Mouse (Mus musculus): ENCODE results near the gene St6galnac4. TPM values are rescaled to one million over a fixed set of nuclear protein-coding genes. Genes with fewer than 3 reads are reported as not detected.
A peak's percentile ranks its signal among the peaks of the same experiment; 100 is the strongest.

The St6galnac4 gene
- polyA plus RNA-seq, 1 experiment: 9.6 TPM

- Histone ChIP-seq H3K4me1 (ENCODE audit: control insufficient read depth, insufficient read depth, insufficient read length, low read length) (peaks cover 6% of the 10 kb centered on the region), H3K4me3 (ENCODE audit: low read depth, low read length) (no peak overlapping the region), H3K27me3 (ENCODE audit: control insufficient read depth, insufficient read depth, low read length) (no peaks in the 10 kb centered on the region), H3K36me3 (ENCODE audit: control insufficient read depth, insufficient read depth, low read length) (no peaks in the 10 kb centered on the region), H3K27ac (ENCODE audit: insufficient read depth, low read depth, low read length) (no peak overlapping the region)
- TF ChIP-seq POLR2A (IDR thresholded peaks at IDR 0.05; ENCODE audit: low read depth, low read length) (no peak), CTCF (IDR thresholded peaks at IDR 0.05; ENCODE audit: extremely low read depth, insufficient read length, insufficient replicate concordance, low read depth, low read length) (no peak)
- 84% methylated on average over 10 of the region's 10 CpGs for WGBS
Measured at GRCm38 (mm10) chr2:32634277-32635105, 47.6 kb downstream of the St6galnac4 start.

GRCm38 (mm10) chr2:32636617-32637016, 49.7 kb downstream of the St6galnac4 start:
- TF ChIP-seq POLR2A (IDR thresholded peaks at IDR 0.05; ENCODE audit: low read depth, low read length): no peak
- no peaks in the 10 kb centered on the region for H3K36me3 ChIP-seq (ENCODE audit: control insufficient read depth, insufficient read depth, low read length)
- H3K4me3 ChIP-seq (ENCODE audit: low read depth, low read length): peak overlapping the region; percentile 30
- H3K27ac ChIP-seq (ENCODE audit: insufficient read depth, low read depth, low read length): peak overlapping the region; percentile 43
- no peaks in the 10 kb centered on the region for H3K27me3 ChIP-seq (ENCODE audit: control insufficient read depth, insufficient read depth, low read length)
- peaks cover 6% of the 10 kb centered on the region for H3K4me1 ChIP-seq (ENCODE audit: control insufficient read depth, insufficient read depth, insufficient read length, low read length)
- 92% methylated on average over 7 of the region's 7 CpGs for WGBS

- no peaks in the 10 kb centered on the region for H3K36me3 ChIP-seq (ENCODE audit: control insufficient read depth, insufficient read depth, low read length)
- H3K27ac ChIP-seq (ENCODE audit: insufficient read depth, low read depth, low read length): 0 out of 2 replicates have a peak overlapping the region, but pooled peaks have one; percentile 5
- H3K27me3 ChIP-seq (ENCODE audit: control insufficient read depth, insufficient read depth, low read length): no peaks in the 10 kb centered on the region
- peaks cover 6% of the 10 kb centered on the region for H3K4me1 ChIP-seq (ENCODE audit: control insufficient read depth, insufficient read depth, insufficient read length, low read length)
- TF ChIP-seq POLR2A (IDR thresholded peaks at IDR 0.05; ENCODE audit: low read depth, low read length): no peak
- TF ChIP-seq CTCF (IDR thresholded peaks at IDR 0.05; ENCODE audit: extremely low read depth, insufficient read length, insufficient replicate concordance, low read depth, low read length): no peak
- 49% methylated on average over 11 of the region's 11 CpGs for WGBS
- no peak overlapping the region for H3K4me3 ChIP-seq (ENCODE audit: low read depth, low read length)
Measured at GRCm38 (mm10) chr2:32637778-32638281, 50.9 kb downstream of the St6galnac4 start.

- Histone ChIP-seq H3K4me1 (ENCODE audit: control insufficient read depth, insufficient read depth, insufficient read length, low read length) (peaks cover 3% of the 10 kb centered on the region; the same call in 1 of the 2 replicates), H3K4me3 (ENCODE audit: low read depth, low read length) (no peak overlapping the region), H3K36me3 (ENCODE audit: control insufficient read depth, insufficient read depth, low read length) (no peaks in the 10 kb centered on the region), H3K27ac (ENCODE audit: insufficient read depth, low read depth, low read length) (no peak overlapping the region), H3K27me3 (ENCODE audit: control insufficient read depth, insufficient read depth, low read length) (no peaks in the 10 kb centered on the region)
- TF ChIP-seq POLR2A (IDR thresholded peaks at IDR 0.05; ENCODE audit: low read depth, low read length) (no peak), CTCF (IDR thresholded peaks at IDR 0.05; ENCODE audit: extremely low read depth, insufficient read length, insufficient replicate concordance, low read depth, low read length) (no peak)
- 32% methylated on average over 1 of the region's 1 CpGs for WGBS
Measured at GRCm38 (mm10) chr2:32639632-32640031, 52.7 kb downstream of the St6galnac4 start.

- WGBS: 68% methylated on average over 6 of the region's 6 CpGs
- H3K36me3 ChIP-seq (ENCODE audit: control insufficient read depth, insufficient read depth, low read length): no peaks in the 10 kb centered on the region
- no peak overlapping the region for H3K4me3 ChIP-seq (ENCODE audit: low read depth, low read length)
- TF ChIP-seq POLR2A (IDR thresholded peaks at IDR 0.05; ENCODE audit: low read depth, low read length): no peak
- TF ChIP-seq CTCF (IDR thresholded peaks at IDR 0.05; ENCODE audit: extremely low read depth, insufficient read length, insufficient replicate concordance, low read depth, low read length): no peak
- H3K27me3 ChIP-seq (ENCODE audit: control insufficient read depth, insufficient read depth, low read length): no peaks in the 10 kb centered on the region
- no peak overlapping the region for H3K27ac ChIP-seq (ENCODE audit: insufficient read depth, low read depth, low read length)
- peaks cover 3% of the 10 kb centered on the region; the same call in 1 of the 2 replicates for H3K4me1 ChIP-seq (ENCODE audit: control insufficient read depth, insufficient read depth, insufficient read length, low read length)
Measured at GRCm38 (mm10) chr2:32640550-32641051, 53.7 kb downstream of the St6galnac4 start.

GRCm38 (mm10) chr2:32641810-32642209, 54.9 kb downstream of the St6galnac4 start:
- no peak overlapping the region for H3K4me3 ChIP-seq (ENCODE audit: low read depth, low read length)
- H3K27me3 ChIP-seq (ENCODE audit: control insufficient read depth, insufficient read depth, low read length): no peaks in the 10 kb centered on the region
- H3K36me3 ChIP-seq (ENCODE audit: control insufficient read depth, insufficient read depth, low read length): no peaks in the 10 kb centered on the region
- peaks cover 3% of the 10 kb centered on the region; the same call in 1 of the 2 replicates for H3K4me1 ChIP-seq (ENCODE audit: control insufficient read depth, insufficient read depth, insufficient read length, low read length)
- 85% methylated on average over 5 of the region's 5 CpGs for WGBS
- no peak for TF ChIP-seq CTCF (IDR thresholded peaks at IDR 0.05; ENCODE audit: extremely low read depth, insufficient read length, insufficient replicate concordance, low read depth, low read length)
- TF ChIP-seq POLR2A (IDR thresholded peaks at IDR 0.05; ENCODE audit: low read depth, low read length): no peak
- no peak overlapping the region for H3K27ac ChIP-seq (ENCODE audit: insufficient read depth, low read depth, low read length)

DNA sequence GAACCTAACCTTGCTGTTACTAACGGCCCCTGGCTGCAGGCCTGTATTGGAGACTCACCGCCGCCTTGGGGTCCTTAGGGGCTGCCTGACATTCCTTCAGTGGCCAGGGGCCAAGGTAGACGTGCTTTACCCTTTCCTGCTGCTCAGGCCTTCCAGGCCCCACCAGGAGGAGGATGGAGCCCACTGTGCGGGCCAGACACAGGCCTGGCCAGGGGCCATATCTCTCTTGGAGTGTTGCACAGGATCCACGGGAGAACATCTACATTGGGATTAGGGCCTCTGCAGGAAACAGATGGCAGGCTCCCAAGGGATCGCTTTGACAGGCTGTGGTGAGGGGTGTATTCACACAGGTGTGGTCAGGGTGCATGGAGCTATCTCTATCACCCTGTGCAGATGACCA, 55.9 kb downstream of the St6galnac4 start:
- no peak overlapping the region for H3K4me3 ChIP-seq (ENCODE audit: low read depth, low read length)
- H3K27me3 ChIP-seq (ENCODE audit: control insufficient read depth, insufficient read depth, low read length): no peaks in the 10 kb centered on the region
- WGBS: 81% methylated on average over 7 of the region's 7 CpGs
- no peak overlapping the region for H3K27ac ChIP-seq (ENCODE audit: insufficient read depth, low read depth, low read length)
- H3K4me1 ChIP-seq (ENCODE audit: control insufficient read depth, insufficient read depth, insufficient read length, low read length): peaks cover 3% of the 10 kb centered on the region; the same call in 1 of the 2 replicates
- H3K36me3 ChIP-seq (ENCODE audit: control insufficient read depth, insufficient read depth, low read length): no peaks in the 10 kb centered on the region
- TF ChIP-seq CTCF (IDR thresholded peaks at IDR 0.05; ENCODE audit: extremely low read depth, insufficient read length, insufficient replicate concordance, low read depth, low read length): no peak
- TF ChIP-seq POLR2A (IDR thresholded peaks at IDR 0.05; ENCODE audit: low read depth, low read length): no peak
